Mouse (Mus musculus) kidney, adult 8-10 months (tissue): Measurements from ENCODE around the gene Insm1.

ENCODE experiments used
- DNase-seq, 2 experiments: peaks; one replicate each; pipeline ENCODE4 v3.0.0; 2022

Insm1 gene

GRCm38 (mm10) chr2:146266539-146266938 is 44.8 kb downstream of the Insm1 start:
- no peak for DNase-seq
